Mouse (Mus musculus): ENCODE data around the gene Oxct1.
A peak's percentile ranks its signal among the peaks of the same experiment; 100 is the strongest.

Gene Oxct1

DNA sequence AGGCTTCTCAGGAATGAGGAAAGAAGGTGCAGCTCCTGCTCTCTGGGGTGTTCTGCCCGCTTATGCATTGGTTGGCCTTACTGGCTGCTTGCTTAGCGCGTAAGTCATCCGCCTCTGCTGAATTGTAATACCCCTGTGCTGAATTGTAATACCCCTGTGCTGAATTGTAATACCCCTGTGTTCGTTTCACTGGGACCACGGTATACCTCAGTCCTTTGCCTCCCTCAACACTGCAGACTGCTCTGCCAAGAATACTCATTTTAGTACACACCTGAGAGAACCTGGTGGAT is 2.2 kb downstream of the Oxct1 start:
- DNase-seq (ENCODE audit: low read depth, low spot score), result no peak

DNA sequence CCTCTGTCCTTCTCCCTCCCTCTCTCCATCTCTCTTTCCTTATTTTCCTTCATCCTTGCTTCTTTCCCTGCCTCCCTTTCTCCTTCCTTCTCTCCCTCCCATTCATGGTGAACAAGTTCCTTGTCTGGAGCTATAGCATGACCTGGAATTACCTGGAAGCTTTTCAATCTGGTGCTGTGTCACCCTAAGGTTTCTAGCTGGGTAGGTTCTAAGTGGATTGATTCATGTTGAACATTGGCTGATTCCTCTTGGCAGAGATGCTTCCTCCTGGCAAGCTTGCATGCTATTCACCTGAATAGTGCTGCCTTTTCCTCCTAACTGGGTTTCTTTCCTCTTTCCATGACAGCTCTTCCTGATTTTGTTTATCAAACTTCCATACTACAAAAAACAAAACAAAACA is 2.8 kb downstream of the Oxct1 start:
- no peak for DNase-seq (ENCODE audit: low read depth, low spot score)

DNA sequence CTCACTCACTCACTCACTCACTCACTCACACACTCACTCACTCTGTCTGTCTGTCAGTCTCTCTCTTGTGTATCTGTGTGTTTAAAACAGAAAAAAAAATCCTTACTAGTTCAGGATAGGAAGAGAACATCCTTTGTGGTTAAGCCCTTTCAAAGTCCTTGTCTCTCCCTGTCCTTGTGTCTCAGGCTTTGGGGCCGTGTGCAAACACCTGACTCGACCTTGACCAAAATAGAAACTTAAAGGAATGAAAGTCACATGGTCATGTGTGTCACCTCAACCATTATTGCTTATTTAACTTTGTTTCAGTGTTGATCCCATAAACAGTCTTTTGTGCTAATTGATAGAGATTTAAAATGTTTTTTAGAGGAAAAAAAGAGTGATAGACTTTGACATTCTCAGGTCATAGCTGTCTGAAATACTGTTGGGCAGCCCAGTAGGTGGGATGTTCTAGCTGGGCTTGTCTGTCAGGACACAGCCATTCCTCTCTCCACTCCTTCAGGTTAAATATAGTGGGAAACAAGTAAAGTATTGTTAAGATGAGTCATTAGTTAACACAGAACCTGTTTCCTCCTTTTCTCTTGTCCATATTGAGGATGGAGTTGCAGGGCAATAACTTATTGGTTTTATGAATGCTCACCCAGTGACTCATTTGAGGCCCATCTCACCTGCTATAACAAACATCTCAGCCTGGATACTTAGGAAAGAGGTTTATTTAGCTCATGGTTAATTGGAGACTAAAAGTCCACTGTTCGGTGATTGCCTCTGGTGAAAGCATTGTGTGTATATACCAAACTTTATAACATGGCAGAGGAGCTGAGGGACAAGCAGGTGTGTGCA is 7.2 kb downstream of the Oxct1 start:
- DNase-seq (ENCODE audit: low read depth, low spot score), result no peak

DNA sequence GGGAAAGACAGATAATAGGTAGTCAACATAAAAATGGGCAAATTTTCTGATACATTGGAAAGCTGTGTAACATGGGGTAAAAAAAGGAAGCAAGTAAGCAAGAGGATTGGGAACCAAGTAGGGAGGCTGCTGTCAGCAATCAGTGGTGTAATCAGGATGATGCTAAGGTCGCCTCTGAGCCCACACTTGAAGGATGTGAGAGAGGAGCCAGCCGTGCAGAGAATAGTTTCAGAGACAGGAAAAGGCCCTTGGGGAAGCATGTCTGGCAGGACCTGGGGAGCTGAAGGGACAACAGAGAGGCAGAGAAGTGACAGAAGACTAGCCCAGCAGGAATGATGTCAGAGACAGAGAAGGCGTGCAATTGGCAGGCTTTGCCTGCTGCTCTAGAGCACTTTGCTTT is 16.2 kb downstream of the Oxct1 start:
- no peak for DNase-seq (ENCODE audit: low read depth, low spot score)

DNA sequence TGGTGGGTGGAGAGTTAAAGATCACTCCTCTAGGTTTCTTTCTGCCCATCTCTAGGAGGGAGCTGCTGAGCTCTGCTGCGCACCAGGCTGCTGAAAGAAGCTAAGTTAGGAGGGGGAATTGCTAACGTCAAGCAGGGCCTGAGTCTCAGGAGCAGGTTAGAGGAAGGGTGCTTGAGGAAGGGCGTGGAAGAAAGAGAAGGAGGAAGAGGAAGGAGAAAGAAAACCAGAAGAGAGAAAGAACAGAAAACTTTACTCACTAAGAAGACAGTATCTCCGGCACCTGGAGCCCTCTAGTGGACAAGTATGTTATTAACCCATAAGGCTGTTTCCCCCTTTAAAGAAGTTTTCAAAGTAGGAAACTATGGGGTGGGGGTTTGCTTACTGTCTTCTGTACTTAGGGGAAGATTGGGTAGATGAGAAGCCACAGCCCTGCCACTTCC is 16.9 kb downstream of the Oxct1 start:
- DNase-seq (ENCODE audit: low read depth, low spot score), result no peak

DNA sequence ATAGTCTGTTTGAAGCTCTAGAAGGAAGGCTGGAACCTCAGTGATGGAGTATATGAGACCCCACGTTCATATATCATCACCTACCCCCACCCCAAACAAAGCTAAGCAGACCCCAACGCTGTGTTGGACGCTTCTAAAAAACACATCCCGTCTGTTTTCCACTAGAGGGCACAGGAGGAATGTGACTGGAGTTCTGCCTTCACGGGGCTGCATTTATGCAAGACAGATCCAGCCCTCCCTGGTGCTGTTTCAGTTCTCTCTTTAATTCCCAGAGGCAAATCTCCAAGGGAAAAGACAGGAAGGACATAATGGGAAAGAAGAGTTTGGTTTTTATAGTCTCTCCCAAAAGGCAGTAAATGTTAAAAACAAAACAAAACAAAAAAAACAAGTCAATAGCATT is 30.4 kb downstream of the Oxct1 start:
- peak; percentile 16 for DNase-seq (ENCODE audit: low read depth, low spot score)

DNA sequence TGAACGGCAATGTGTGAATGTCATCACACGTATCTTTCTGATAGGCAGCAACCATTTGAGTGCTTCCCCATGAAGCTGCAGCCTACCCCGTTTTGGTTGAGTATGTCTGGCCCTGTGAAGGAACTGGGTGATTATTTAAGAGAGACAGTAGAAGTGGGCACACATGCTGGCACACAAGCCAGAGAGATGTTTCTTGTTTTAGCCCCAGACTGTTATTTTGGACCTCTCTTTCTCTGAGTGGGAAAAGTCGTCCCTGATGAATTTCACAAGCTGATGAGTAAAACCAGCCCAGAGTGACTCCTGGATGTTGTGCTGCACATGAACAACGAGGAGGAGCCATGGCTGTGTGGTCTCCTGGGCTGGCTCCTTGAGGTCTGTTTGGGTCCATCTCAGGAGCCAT is 37.4 kb downstream of the Oxct1 start:
- DNase-seq (ENCODE audit: low read depth, low spot score), result no peak

DNA sequence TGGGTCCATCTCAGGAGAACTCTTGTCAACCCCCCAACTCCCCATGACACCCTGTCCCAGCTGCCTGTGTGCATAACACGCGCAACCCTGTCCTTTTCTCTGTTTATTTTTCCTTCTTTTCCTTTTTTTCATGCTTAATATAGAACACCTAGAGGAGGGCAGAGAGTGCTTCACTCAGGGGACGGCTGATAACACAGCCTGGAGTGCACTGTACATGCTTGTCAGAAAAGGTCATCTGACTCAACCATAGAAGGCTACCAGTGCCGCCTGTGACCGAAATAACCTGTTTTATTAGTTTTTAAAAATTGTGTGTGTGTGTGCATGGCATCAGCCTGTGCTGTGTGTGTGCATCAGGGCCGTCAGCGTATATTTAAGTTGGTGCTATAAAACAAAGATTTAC is 37.8 kb downstream of the Oxct1 start:
- DNase-seq (ENCODE audit: low read depth, low spot score), result no peak

DNA sequence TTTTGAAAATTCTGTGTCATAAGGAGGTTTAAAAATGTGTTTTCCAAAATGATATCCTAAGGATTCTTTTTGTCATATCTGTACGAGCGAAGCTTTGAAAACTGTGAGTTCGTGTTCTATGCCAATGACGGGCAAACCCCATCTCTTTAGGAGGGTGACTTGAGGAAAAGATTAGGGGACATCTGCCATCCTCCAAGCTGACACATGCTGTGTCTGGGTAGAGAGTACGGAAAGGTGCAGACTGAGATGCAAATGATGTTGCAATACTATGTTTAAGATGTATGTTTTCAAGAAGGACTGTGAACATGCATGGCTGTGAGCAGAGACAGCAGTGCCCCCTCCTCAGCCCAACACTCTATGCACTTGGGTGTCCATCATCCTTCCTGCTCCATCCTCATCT is 38.5 kb downstream of the Oxct1 start:
- no peak for DNase-seq (ENCODE audit: low read depth, low spot score)

DNA sequence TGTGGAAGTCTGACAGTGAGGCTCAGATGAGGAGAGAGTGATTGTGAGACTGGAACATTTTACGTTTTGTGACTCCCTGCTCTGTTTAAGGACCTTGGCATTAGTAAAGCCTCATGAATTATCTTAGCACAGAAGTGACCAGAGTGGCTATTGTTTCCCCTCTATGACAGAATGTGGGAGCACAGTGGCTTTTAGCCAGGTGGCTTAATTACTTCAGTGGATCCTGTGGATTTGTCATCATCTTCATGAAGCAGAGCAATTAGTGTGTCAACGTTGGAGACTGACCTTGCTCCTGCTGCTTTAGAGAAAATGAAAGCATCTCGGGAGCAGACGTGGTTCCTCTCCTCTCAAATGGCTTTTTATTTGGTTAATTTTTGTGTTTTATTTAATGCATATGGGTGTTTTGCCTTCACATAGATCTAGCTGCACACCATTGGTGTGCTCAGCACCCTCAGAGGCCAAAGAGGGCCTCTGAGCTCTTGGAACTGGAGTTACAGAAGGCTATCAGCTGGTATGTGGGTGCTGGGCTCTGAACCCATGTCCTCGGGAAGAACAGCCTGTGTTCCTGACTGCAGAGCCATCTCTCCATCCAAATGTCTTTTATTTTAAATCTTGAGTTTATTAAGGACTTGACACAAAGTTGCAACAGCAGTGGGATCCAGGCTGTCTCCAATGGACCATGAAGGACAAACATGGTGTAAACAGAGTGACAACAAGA is 41.2 kb downstream of the Oxct1 start:
- DNase-seq (ENCODE audit: low read depth, low spot score), result no peak

DNA sequence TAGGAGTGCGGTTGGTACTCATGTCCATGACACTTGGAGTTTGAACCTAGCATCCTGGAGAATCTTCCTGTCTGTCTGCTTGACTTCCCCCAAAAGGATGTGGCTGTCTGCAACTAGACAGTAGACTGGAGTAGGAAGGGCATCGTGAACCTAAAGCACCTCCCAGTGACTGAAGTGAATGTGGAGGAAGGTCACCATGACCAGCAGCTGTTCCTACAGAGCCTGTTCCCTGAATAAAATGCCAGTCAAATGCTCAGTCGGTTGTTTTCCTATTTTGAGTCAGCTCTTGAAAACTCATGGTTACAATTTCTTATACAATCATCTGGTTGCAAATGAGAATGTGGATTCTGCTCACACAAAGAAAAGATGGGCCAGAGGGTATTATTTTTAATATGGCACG is 51.8 kb downstream of the Oxct1 start:
- no peak for DNase-seq (ENCODE audit: low read depth, low spot score)

DNA sequence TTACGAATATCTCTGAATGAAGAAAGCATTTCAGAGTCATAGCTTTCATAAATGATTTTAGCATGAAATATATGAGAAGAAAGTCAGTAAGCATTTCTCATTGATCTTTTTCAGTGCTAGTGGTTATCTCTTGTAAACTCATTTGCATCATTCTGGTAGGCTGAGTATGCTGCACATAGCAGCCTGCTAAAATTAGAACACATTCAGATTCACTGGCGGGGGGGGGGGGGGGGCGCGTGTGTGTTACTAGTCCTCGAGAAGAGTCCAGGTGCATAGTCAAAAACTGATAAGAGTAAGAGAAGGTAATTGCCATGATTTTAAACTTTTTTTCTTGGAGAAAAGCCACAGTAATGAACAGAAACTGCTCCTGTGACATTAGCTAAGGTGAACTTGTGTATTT is 52.6 kb downstream of the Oxct1 start:
- no peak for DNase-seq (ENCODE audit: low read depth, low spot score)

DNA sequence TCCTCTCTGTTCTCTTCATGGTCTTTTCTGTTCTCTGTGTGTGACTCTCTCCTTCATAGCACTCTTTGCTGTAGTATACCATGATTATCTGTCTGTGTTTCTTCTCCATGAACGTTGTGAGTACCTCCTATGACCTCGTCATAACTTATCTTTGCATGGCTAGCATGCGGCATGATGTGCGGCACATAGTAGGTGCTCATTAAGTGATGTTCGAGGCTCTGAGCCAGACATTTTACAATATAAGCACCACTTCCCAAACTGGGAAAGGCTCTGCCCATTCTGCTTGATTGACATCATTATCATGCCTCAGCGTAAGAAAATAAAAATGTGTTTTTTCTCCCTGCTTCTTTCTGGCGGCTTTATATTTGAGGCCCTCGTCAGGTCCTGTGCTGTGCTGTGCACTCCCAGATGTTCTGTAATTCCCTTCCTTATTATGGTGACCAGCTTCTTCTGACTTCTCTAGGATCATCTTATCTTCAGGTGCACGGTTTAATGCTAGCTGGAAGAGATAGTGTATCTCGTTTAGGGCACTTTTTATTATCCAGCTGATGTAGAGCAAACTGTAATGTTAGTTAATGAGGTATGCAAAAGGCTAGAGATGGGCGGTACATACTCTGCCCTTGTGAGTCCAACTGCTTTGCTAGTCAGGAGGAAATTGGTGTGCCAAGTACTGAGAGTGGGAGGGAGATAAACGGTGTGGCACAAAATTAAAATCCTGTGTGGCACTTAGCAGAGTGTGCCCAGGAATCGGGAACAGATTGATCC is 53.4 kb downstream of the Oxct1 start:
- no peak for DNase-seq (ENCODE audit: low read depth, low spot score)

DNA sequence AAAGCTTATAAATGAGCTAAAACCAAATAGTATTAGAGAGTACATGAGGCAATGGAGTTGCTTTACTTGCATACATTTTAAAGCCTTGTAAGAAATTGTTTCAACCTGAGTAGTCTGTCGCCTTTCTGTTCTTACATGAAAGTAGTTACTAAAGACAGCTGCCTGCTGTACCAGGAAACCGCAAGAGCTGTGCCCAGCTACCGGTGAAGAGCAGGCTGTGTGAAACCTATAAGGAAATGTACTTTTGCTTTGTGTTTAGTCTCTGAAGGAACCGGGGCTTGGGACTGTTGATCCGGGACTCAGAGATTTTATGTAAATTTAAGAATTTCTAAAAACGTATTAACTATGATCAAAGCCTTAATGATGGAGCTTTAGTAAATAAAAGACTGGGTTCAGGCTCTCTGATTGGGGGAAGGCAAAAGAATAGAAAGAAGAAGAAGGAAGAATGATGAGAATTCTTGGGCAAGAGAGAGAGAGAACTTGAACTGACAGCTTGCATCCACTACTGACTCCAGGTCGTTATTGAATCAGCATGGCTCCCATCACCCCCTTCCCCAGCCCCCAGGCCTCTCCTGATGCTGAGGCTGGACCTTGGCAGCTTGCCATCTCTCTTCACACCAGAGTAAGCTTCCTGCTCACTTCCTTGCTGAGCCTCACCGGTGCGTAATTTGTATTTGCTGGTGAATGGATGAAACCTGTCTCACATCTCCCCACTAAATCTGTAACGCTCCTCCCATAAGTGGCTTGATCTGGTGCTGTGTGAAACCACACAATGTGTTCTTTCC is 59.6 kb downstream of the Oxct1 start:
- DNase-seq (ENCODE audit: low read depth, low spot score), result no peak

DNA sequence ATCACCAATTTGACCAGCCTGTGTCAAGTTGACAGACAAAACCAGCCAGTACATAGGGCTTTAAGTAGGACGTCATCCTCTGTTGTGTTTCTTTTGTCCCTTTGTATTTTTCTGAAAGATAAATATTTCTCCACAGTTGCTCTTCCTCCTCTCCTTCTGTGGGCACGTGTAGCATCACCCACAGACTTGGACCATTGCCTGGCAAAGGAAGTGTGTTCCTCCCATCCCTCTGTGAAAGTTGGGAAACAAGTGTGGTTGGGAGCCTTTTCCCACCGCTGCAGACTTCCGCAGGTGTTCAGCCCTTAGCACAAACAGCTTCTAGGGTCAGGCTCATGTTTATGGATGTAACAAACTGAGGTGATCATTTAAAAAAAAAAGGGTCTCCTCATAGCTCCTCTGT is 61.3 kb downstream of the Oxct1 start:
- DNase-seq (ENCODE audit: low read depth, low spot score), result no peak

DNA sequence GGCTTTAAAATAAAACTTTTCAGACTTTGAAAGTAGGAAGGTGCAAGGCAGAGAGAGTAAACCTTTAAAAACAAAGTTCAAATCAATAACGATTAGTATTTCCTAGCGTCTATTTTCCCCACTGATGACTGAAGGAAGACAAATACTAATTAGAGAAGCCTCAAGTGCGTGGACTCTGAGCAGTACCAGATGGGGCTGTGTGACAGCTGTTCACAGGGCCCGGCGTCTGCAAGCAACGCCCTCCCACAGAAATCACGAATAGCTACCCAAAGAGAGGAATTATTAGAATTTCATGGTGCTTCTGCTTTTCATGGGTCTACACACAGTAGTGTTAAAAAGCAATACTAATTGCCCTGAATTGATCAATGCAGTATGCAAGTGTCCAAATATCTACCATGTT is 61.7 kb downstream of the Oxct1 start:
- DNase-seq (ENCODE audit: low read depth, low spot score), result no peak

DNA sequence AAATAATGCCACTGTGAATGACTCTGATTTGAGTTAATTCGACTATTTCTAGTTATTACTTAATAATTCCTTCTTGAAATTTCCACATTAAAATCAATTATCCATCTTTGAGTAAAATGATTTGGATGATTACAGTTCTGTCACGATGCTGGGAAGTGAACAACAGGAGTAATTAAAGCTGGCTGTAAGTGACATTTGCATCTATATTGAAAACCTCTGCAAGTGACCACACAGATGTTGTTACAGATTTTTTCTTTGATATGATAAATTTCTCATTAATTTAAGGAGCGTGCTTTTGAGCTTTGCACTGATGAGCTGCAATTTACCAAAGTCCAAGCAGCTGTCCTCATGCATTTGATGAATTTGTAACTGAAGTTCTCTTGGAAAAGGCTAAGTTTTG is 64.4 kb downstream of the Oxct1 start:
- DNase-seq (ENCODE audit: low read depth, low spot score), result no peak

DNA sequence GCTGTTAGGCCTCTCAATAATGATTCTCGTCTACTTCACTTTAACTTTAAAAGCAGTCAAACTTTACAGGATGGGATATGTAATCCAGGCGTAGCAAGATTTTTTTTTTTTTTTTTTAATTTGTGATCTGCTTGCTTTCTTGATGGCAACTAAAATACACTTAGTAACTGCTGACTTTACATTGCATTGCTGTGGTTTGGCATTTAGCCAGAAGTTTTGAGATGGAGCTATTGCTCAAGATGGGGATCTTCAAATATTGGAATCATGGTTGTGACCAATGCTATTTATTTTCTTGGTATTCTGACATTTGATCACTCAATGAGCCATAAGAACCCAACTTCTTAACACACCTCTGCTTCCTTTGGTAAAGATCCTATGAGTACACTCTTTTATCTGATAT is 66.4 kb downstream of the Oxct1 start:
- no peak for DNase-seq (ENCODE audit: low read depth, low spot score)

DNA sequence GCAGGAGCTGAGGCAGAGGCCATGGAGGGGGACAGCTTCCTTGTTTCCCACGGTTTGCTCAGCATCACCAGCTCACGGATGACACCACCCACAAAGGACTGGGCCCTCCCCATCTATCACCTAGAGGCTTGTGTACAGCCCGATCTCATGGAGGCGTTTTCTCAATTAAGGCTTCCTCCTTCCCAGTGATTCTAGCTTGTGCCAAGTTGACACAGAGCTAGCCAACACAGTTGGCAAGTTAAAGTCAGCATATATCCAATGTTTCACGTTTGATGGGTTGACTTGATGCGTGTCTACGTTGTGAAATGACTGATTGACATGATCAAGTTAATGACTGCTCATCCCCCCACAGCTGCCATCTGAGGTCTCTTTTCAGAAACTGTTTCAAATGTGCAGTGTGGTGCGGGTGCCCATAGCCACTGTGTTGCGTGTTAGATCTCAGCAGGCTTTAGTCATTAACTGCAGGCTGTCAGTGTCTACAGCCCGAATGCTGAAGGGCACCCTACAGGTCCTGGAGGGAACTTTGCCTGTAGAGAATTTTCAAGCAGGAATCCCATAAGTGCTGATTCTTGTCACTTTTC is 74.2 kb downstream of the Oxct1 start:
- no peak for DNase-seq (ENCODE audit: low read depth, low spot score)

DNA sequence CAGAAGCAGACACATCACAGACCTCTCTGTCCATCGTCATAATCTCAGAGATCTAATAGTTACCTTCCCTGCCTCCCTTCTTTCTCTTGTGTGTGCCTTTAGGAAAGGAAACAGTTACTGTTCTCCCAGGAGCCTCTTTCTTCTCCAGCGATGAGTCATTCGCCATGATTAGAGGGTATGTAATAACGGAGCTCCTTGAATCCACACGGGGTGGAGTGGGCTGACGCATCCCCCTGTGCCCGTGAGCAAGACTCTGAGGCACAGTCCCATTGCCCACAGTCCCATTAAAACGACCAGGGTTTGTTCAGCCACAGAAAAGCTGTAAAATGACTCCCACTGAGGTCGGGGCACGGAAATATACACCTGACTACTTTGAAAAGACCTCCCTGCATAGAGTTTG is 74.8 kb downstream of the Oxct1 start:
- DNase-seq (ENCODE audit: low read depth, low spot score), result no peak

DNA sequence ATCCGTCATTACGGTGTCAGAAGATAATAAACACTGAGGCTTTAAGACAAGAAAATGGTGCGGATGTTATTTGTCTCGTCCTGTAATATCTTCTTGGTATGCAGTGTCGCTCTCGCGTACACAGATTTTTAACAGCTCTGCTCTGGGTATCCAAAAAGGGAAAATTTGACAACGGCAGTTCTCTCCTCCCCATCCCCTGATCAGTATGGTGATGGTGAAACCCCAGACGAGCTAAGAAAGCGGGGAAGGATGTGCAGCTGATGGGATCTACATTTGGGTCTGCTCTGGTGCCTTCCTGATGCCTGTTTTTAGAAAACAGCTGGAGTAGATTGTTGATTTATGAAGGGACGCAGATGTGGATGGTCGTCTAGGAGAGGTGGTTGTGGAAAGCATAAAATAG is 78.1 kb downstream of the Oxct1 start:
- DNase-seq (ENCODE audit: low read depth, low spot score), result no peak

DNA sequence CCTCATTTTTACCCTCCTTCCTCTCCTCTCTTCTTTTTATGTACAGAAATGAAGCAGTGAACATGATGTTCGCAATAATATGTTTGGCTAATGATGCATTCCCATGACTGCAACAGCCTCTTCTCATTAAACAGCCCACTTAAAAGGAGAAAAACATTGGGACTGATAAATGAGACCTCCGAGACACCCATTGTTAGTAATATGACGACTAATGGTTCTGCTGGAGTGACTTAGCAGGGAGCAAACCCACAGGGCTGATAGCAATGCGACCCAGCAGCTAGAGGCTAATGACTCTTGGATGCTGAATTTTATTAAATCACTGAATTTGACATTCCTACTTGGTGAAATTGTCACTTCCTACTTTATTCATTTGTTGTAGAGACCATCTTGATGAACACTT is 79.3 kb downstream of the Oxct1 start:
- DNase-seq (ENCODE audit: low read depth, low spot score), result no peak

All from retina, postnatal 7 days (tissue).